Mouse (Mus musculus) erythroblast, embryonic 14.5 days (primary cell): ENCODE measurements around the gene Mme. TPM values are rescaled to one million over a fixed set of nuclear protein-coding genes. Genes with fewer than 3 reads are reported as not detected.

Experiments
- H3K27me3 ChIP-seq: 2 replicates; pipeline ENCODE4 v1.6.1; 2012; ENCODE audit warnings: inconsistent platforms; ENCODE audit not compliant: control insufficient read depth
- H3K36me3 ChIP-seq: 2 replicates; pipeline ENCODE4 v1.6.1; 2012; ENCODE audit warnings: mild to moderate bottlenecking, inconsistent platforms; ENCODE audit not compliant: control insufficient read depth
- H3K4me1 ChIP-seq: 2 replicates; pipeline ENCODE4 v1.6.1; 2012; ENCODE audit warnings: inconsistent platforms; ENCODE audit not compliant: control insufficient read depth
- H3K4me3 ChIP-seq: replicated peaks from 2 replicates; pipeline ENCODE3; 2012; ENCODE audit warnings: moderate library complexity, mild to moderate bottlenecking, inconsistent platforms
- H3K9me3 ChIP-seq: 2 replicates; pipeline ENCODE4 v1.6.1; 2012; ENCODE audit warnings: low read length, inconsistent platforms, mixed read lengths; ENCODE audit not compliant: control insufficient read depth
- GATA1 ChIP-seq: IDR thresholded peaks from 2 replicates; pipeline ENCODE4 v1.6.1; 2012; ENCODE audit warnings: low read length, inconsistent platforms, mixed read lengths
- TAL1 ChIP-seq: IDR thresholded peaks from 3 replicates; pipeline ENCODE4 v1.6.1; 2012; ENCODE audit warnings: low read length, inconsistent platforms, mixed read lengths
- polyA plus RNA-seq: library from polyadenylated mRNA; stranded (reverse); fragments of >175 nt; gene quantifications from 2 replicates; pipeline ENCODE4 v1.2.3, GENCODE M21; 2012

The Mme gene
- polyA plus RNA-seq, 1 experiment: not detected

DNA sequence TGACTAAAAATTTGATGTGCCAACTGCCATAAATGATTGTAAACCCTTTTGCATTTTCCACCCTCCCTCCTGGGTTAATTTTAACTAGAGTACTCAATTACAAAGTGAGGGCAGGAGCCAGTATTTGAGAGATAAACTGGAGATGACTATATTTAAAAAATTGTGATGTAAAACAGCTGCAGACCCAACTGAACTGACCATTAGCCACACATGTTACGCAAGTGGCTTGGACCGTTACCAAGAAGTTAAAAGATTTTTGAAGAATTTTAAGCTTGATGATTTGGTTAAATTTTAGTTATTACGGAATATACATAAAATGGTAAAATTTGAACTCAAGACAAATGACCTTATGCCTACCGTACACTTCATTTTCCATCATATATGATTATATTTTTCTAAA lies 100.1 kb downstream of the Mme start:
- no peaks in the 10 kb centered on the region for H3K4me1 ChIP-seq
- H3K9me3 ChIP-seq: peaks cover 2% of the 10 kb centered on the region; the same call in 1 of the 2 replicates
- no peaks in the 10 kb centered on the region for H3K27me3 ChIP-seq
- no peak overlapping the region for H3K4me3 ChIP-seq
- TF ChIP-seq TAL1: no peak
- H3K36me3 ChIP-seq: no peaks in the 10 kb centered on the region

DNA sequence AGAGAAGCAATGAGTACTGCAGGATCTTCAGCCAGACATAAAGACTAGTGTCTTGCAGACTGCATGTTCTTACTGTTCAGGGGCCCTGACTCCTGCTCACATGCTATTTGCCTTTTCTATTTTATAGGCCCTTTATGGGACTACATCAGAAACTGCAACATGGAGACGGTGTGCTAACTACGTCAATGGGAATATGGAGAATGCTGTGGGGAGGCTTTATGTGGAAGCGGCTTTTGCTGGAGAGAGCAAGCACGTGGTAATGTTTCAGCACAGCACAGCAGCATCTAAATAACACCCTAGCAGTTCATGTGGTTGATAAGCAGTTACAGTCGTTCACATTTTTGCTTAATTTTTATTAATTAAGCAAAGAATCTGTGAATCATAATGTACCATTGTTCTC lies 103.7 kb downstream of the Mme start:
- H3K27me3 ChIP-seq: no peaks in the 10 kb centered on the region
- H3K36me3 ChIP-seq: no peaks in the 10 kb centered on the region
- no peak for TF ChIP-seq TAL1
- TF ChIP-seq GATA1: no peak
- no peaks in the 10 kb centered on the region for H3K4me1 ChIP-seq
- H3K4me3 ChIP-seq: no peak overlapping the region
- H3K9me3 ChIP-seq: no peaks in the 10 kb centered on the region

DNA sequence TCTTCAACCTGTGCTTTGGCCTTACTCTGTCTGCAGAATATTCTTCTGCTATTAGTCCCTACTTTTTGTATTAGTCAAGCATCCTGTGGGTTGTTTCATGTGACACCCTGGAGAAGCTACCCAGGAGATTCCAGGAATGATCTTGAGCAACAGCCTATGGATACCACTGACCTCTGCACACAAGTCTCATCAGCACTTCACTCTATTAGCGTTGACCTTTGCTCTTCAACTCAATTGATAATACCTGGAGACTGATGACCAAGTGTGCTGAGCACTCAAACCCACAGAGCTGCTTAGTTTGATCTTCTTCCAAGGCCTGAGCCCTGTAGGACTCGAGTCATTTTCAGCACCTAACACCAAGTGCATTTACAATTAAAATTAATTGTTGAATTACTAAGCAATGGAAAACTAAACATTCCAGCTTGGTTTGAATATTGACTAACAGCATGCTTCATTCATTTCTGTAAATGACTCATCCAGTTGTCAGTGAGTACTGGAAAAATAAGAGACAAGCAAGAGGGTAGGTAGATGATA lies 107.6 kb downstream of the Mme start:
- Histone ChIP-seq H3K4me3 (no peak overlapping the region), H3K9me3 (no peaks in the 10 kb centered on the region), H3K27me3 (no peaks in the 10 kb centered on the region), H3K36me3 (no peaks in the 10 kb centered on the region), H3K4me1 (no peaks in the 10 kb centered on the region)
- TF ChIP-seq TAL1 (no peak), GATA1 (no peak)

- no peaks in the 10 kb centered on the region for H3K27me3 ChIP-seq
- no peak overlapping the region for H3K4me3 ChIP-seq
- no peaks in the 10 kb centered on the region for H3K4me1 ChIP-seq
- H3K36me3 ChIP-seq: no peaks in the 10 kb centered on the region
- H3K9me3 ChIP-seq: no peaks in the 10 kb centered on the region
- TF ChIP-seq GATA1: no peak
- TF ChIP-seq TAL1: no peak
Measured at GRCm38 (mm10) chr3:63350242-63350641, 108.9 kb downstream of the Mme start.

DNA sequence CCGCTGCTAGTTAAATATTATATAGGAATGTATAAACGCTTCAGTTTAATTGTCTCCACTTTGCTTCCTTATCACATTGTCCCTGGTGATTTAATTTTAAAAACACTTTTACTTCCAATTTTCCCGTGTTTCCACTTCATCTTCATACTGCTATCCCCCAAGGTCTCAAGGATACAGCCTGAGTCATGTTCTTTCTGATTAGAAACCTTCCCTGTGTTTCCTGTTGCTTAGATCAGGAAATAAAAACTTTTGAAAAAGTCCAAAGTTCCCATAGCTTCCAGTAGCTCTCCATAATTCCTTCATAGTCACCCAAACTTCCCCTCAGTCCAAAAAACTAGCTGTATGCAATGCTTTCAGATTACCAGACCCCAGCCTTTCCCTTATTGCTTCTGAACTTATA lies 109.4 kb downstream of the Mme start:
- Histone ChIP-seq H3K9me3 (no peaks in the 10 kb centered on the region), H3K27me3 (no peaks in the 10 kb centered on the region), H3K4me1 (no peaks in the 10 kb centered on the region), H3K36me3 (no peaks in the 10 kb centered on the region), H3K4me3 (no peak overlapping the region)
- no peak for TF ChIP-seq GATA1
- TF ChIP-seq TAL1: no peak

GRCm38 (mm10) chr3:63351680-63352260 lies 110.4 kb downstream of the Mme start:
- Histone ChIP-seq H3K4me1 (no peaks in the 10 kb centered on the region), H3K36me3 (no peaks in the 10 kb centered on the region), H3K27me3 (no peaks in the 10 kb centered on the region), H3K4me3 (no peak overlapping the region), H3K9me3 (no peaks in the 10 kb centered on the region)
- no peak for TF ChIP-seq TAL1
- no peak for TF ChIP-seq GATA1

DNA sequence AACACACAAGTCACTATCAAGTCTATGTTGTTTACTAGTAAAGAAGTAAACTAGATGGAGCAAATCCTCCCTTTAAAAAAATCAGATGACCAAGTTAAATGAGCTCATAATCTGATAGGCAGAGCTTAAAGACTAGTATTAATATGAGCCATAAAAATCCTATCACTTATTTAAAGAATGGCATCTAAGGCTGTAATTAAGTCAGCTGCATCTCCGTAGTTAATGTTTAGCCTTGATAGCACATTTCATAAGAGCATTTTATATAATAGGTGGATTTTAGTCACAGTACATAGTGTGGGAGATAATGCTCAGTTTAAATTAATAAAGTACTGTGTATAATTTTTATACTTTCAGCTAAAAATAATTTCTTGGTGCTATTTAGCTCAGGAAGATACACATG lies 118.2 kb downstream of the Mme start:
- no peaks in the 10 kb centered on the region for H3K9me3 ChIP-seq
- H3K4me1 ChIP-seq: no peaks in the 10 kb centered on the region
- no peak for TF ChIP-seq GATA1
- TF ChIP-seq TAL1: no peak
- H3K27me3 ChIP-seq: no peaks in the 10 kb centered on the region
- H3K36me3 ChIP-seq: no peaks in the 10 kb centered on the region
- no peak overlapping the region for H3K4me3 ChIP-seq

DNA sequence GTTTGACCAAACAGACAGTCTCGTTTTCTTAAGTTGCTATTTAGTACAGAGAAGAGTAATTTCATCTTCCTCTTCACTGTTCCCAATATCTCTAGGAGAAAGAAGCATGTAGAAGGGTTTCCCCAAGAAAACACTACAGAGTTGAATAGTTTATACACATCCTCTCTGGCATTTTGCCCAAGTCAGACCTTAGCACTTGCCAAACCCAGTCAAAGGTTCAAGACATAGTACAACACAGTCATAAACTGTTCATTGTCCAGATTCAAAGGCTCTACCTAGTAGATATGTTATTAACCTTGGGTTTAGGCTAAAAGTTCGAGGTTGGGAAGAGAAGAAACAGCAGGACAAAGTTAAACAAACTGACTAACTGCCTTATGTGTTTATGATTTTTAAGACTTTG lies 143.7 kb downstream of the Mme start:
- Histone ChIP-seq H3K27me3 (no peaks in the 10 kb centered on the region), H3K9me3 (no peaks in the 10 kb centered on the region), H3K4me3 (no peak overlapping the region), H3K36me3 (no peaks in the 10 kb centered on the region), H3K4me1 (no peaks in the 10 kb centered on the region)
- TF ChIP-seq GATA1 (no peak), TAL1 (no peak)

- Histone ChIP-seq H3K36me3 (no peaks in the 10 kb centered on the region), H3K4me1 (no peaks in the 10 kb centered on the region), H3K4me3 (no peak overlapping the region), H3K9me3 (no peaks in the 10 kb centered on the region; the same call in 1 of the 2 replicates), H3K27me3 (no peaks in the 10 kb centered on the region)
- TF ChIP-seq TAL1 (no peak), GATA1 (no peak)
Measured at GRCm38 (mm10) chr3:63390774-63391173, 149.4 kb downstream of the Mme start.

DNA sequence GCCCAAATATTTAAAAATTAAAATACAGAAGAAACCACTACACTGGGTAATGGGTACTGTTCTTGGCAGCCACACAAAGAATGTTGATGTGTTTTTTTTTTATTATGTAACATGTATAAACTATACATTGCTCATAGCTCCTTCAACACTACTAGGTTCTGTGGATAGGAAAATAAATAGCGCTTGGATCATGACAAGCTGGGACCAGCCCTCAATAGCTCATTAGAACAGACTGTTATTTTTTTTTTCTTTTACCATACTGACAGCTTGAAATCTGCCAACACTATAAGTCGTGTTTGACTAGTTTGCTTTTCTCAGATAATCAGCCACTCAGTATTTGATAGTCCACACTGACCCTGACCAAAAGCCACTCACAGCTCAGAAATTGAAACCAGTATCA lies 150.0 kb downstream of the Mme start:
- Histone ChIP-seq H3K9me3 (no peaks in the 10 kb centered on the region; the same call in 1 of the 2 replicates), H3K4me3 (no peak overlapping the region), H3K4me1 (no peaks in the 10 kb centered on the region), H3K36me3 (no peaks in the 10 kb centered on the region), H3K27me3 (no peaks in the 10 kb centered on the region)
- TF ChIP-seq TAL1 (no peak), GATA1 (no peak)
